Mouse (Mus musculus) T-helper 2 cell (primary cell): Measurements from ENCODE around the gene Hist1h2ab.

Experiments used
- in situ Hi-C: fragments of 300-600 bp; cut with MboI, MseI; formaldehyde crosslinking; loops from one replicate; pipeline ENCODE4 v1.15.1; 2025; ENCODE audit warnings: high pct_unique_total_duplicates

Hist1h2ab gene

DNA sequence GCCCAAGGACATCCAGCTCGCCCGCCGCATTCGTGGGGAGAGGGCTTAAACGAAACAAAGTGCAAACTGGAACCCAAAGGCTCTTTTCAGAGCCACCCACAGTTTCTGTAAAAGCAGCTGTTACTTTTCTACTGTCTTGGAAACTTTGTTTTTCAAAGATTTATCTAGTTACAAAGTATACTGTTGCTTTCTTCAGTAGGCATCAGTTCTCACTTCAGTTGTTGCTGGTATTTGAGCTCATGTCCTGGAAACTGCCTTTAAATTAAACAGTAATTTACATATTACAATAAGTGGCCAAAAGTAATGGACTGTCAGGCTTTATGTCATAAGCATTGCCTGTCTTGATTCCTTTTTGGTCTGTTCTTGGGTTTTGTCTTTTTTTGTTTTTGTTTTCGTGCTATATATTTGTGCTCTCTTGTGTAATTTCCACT lies 1.8 kb downstream of the Hist1h2ab start:
- in situ Hi-C loops = loop anchor here (10.0 kb wide), 1 partner anchor 872 kb away; no protein-coding TSS in a partner anchor

DNA sequence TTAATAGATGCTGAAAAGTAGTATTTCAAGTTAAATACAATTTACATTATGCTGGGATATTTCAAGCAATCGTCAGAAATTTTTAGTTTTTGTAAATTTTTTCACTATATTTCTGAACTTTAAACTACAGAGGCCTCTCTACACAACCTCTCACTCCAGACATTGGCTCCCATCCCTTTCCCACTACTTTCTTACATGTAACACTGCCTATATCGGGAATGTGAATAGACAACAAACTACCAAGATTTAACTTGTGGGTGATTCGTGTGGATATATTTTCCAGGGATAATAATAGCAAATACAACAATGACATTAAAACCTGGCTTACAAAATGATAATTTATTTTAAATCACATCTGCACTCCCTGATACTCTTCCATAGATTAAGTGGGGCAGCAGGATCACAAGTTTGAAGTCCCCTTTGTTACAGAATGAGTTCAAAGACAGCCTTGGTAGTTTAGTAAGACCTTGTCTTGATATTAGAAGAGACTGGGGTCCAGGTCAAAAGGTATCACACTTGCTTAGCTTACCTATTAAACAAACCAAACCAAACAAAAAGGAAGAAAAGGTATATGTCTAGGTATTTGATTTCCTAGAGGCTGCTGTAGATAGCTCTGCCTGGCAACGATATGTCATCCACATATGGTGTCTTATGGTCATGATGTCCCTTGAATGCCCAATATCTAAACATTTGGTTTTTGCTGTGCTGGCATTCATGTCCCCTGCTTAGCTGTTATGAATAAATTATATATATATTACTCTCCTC lies 2.6 kb downstream of the Hist1h2ab start:
- in situ Hi-C loops = loop anchor here (10.0 kb wide), 1 partner anchor 871 kb away; no protein-coding TSS in a partner anchor

DNA sequence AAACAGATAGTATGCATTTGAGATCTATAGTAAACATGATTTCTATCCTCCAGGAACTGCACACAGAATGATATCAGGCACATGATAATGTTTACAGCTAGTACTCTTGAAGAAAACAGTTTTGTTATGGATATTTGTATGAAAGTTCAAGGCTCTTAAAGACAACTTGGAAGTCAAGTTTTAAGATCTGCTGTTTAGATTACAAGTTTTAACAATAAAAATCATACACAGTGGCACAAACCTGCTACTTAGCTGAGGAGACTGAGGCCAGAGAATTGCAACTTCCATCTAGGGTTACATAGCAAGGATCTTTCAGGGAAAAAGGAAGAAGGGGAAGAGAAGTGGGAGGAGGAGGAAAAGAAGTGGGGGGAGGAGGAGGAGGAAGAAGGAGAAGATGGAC lies 4.1 kb downstream of the Hist1h2ab start:
- in situ Hi-C loops = loop anchor here (10.0 kb wide), 1 partner anchor 870 kb away; no protein-coding TSS in a partner anchor

DNA sequence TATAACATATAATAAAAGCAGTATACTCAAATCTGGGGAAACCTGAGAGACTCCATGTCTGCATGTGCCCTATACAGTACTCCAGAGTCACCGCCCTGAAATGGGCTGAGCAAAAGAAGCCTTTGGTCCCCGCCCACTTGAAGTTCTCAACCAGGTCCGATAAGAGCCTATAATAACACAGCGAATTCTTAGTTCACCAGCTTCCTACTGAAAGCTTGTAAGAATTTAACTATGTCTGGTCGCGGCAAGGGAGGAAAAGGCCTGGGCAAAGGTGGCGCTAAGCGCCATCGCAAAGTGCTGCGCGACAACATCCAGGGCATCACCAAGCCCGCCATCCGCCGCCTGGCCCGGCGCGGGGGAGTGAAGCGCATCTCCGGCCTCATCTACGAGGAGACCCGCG lies 5.9 kb downstream of the Hist1h2ab start, which contains the start of gene Hist1h4b:
Gene Hist1h4b (plus strand): TSS at position 224 of the 400 bp plus-strand sequence.
- in situ Hi-C loops = loop anchor here (10.0 kb wide), 1 partner anchor 868 kb away; no protein-coding TSS in a partner anchor

DNA sequence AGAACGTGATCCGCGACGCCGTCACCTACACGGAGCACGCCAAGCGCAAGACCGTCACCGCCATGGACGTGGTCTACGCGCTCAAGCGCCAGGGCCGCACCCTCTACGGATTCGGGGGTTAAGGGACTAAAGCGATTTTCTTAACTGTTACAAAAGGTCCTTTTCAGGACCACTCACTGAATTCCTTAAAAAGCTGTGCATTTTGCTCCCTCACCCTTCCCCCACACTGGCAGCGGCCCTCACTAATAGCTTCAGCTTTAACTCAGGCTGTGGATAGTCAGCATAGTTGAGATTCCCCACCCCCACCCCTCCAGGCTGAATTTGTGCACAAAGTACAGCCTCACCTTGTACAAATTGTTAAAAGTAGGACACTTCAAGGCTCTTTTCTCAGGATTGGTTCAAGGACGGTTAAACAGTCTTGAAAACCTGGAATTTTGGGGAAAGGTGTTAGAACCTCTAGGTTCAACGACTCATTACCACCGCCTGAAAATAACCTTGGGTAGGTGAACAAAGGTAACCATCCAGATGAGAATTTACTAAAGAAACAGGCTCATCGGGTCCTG lies 6.4 kb downstream of the Hist1h2ab start:
- in situ Hi-C loops = loop anchor here (10.0 kb wide), 1 partner anchor 868 kb away; no protein-coding TSS in a partner anchor

DNA sequence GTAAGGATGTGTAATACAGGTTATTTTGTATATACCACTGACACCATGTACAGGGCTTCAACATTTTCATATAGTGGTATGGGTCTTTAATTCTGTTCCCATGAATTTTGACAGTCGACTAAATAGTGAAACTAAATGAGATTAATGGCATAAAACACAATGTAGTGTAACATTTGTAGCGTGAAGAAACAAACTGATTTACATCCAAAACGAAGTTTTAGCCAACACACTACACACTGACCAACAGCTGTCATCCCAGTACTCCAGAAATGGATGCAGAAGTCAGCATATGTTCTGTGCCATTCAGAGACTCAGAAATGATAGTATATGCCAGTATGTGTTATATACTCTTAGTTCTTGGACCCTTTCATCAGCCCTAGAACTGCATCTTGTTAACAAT lies 7.0 kb downstream of the Hist1h2ab start:
- in situ Hi-C loops = loop anchor here (10.0 kb wide), 1 partner anchor 867 kb away; no protein-coding TSS in a partner anchor

DNA sequence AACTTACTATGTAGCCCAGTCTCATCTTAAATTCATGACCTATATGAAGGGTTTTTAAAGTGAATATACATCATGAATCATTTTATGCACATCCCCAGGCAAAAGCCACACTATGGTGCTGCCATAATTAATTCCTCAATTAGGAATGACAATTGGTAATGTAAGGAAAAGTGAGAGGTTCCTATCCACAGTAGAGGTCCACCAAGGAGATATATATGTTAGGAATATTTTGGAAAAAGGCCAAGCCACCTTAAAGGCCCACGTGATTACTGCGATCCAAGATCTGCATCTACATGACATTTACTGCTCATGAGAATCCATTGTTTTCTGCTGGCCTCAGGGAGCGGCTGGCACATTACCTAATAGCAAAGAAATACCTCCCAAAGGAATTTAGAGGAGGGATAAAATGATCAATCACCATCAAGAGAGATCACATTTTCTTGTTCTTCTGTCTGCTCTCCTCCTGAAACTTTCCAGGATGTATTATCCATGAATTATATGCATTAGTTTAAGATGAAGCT lies 8.4 kb downstream of the Hist1h2ab start:
- in situ Hi-C loops = loop anchor here (10.0 kb wide), 1 partner anchor 865 kb away; no protein-coding TSS in a partner anchor

DNA sequence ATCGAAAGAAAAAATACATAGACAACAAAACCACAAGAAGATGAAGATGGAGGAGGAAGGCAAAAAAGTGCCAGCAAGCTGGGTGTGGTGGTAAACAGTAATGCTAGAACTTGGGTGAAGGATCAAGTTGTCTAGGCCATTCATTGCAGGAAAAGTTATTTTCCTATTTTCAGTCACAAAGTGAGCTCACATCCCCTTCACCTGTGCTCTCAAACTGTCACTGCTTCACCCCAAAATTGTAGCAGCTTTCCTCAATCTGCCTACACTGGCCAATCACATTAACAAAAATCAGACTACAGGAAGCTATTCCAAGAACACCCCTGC lies 9.0 kb downstream of the Hist1h2ab start:
- in situ Hi-C loops = loop anchor here (10.0 kb wide), 2 partner anchors 865 to 1715 kb away; partner anchors contain the start of genes Hist1h2ag, Hist1h2bj and Hist1h4i

DNA sequence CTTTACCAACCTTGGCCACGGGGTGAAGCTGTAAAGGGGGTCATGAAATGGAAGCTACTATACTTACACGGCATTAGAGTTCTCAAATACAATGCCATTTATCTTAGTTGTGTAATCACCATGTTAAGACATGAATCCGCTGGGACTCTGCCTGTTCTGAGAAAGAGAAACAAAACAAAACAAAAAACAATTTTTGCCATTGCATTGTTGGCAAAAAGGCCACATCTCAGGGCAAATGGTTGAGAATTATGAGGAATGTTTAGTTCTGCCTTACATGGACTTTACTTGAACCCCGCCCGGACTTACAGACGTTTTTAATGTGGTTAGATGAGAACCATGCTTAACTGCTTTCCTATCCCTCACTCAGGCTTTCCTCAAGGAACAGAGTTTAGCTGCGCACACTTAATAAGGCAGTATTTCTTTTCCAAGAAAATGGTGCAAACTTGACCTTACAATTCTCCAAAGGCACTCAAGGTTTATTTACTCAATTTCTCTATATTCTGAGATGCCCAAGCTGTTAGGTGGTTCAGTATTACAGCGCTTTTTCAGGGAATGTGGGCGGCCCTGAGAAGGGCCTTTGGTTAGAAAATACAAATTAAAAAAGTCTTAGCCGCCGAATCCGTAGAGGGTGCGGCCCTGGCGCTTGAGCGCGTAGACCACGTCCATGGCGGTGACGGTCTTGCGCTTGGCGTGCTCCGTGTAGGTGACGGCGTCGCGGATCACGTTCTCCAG lies 9.5 kb downstream of the Hist1h2ab start:
- in situ Hi-C loops = loop anchor here (10.0 kb wide), 1 partner anchor 1716 kb away; the partner anchor contains the start of genes Hist1h2ag, Hist1h2bj and Hist1h4i

DNA sequence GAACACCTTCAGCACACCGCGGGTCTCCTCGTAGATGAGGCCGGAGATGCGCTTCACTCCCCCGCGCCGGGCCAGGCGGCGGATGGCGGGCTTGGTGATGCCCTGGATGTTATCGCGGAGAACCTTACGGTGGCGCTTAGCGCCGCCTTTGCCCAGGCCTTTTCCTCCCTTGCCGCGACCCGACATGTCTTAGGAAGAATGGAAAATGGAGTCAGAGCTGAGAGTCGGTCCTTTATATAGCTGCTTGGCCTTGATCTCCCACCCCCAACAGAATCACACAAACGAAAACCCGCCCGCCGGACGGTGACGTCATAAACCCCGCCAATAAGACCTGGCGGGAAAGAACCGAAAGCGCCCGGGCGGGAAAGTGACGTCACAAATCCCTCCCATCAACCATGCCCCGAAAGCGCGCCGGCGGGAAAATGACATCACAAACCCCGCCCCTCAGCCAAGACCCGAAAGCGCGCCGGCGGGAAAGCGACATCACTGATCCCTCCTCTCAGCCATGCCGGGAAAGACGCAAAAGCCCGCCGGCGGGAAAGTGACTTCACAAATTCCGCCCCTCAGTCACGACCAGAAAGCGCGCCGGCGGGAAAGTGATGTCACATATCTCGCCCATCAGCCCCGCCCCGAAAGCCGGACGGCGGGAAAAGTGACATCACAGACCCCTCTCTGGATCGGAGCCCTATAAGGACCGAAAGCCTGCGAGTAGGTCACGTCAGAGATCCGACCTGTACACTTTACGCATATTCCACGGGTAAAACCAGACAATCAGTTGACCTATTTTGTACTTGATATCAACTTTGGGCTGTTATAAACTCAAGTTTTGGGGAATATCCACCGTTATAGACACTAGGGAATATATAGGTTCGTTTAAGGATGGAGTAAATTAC lies 10.3 kb downstream of the Hist1h2ab start, which contains the start of gene Hist1h4a:
Gene Hist1h4a (minus strand): TSS at position 259 of the 893 bp plus-strand sequence.
- in situ Hi-C loops = loop anchor here (10.0 kb wide), 1 partner anchor 1716 kb away; the partner anchor contains the start of genes Hist1h2ag, Hist1h2bj and Hist1h4i

DNA sequence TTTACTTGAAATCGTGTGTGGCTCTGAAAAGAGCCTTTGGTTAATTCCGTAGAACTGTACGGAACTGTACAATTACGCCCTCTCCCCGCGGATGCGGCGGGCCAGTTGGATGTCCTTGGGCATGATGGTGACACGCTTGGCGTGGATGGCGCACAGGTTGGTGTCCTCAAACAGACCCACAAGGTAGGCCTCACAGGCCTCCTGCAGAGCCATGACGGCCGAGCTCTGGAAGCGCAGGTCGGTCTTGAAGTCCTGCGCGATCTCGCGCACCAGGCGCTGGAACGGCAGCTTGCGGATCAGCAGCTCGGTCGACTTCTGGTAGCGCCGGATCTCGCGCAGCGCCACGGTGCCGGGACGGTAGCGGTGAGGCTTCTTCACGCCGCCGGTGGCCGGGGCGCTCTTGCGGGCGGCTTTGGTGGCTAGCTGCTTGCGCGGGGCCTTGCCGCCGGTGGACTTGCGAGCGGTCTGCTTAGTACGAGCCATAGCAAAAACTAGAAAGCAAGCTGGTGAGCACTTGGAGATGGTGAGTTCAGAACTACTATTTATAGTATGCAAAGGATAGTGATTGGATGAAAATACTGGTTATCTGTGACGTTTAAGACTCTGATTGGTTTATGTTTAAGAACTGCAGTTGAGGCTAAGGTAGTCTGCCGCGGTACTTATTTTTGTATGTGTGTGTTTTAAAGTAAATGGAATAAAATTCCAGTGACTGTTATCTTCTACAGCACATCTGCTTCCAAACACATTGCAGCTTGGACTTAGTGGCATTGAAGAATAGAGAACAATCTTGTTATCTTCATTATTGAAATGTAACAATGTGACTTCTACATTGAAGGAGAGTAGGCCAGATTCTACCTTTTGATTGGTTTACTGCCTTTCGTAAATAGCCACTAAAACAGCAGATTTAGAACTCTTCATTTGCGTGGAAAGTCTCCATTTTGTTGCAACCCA lies 11.2 kb downstream of the Hist1h2ab start, which contains the start of gene Hist1h3a:
Gene Hist1h3a (minus strand): TSS at position 516 of the 951 bp plus-strand sequence.
- in situ Hi-C loops = loop anchor here (10.0 kb wide), 1 partner anchor 1717 kb away; the partner anchor contains the start of genes Hist1h2ag, Hist1h2bj and Hist1h4i

DNA sequence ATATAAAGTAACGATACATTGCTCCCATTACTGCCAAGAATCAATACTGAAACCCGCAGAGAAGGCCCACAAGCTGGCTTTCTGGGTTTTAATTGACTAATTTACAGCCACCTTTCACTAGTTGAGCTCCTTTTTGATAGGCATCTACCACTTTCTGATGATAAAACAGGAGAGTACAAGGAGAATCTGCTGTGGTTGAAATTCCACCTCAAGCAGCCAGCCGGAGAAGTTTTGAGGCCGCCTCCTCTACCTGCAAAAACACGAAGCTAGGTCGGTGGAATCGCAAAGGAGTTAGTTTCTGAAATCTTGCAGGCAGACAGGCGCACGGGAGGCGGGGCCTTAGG lies 12.3 kb downstream of the Hist1h2ab start:
- in situ Hi-C loops = loop anchor here (10.0 kb wide), 1 partner anchor 1718 kb away; the partner anchor contains the start of genes Hist1h2ag, Hist1h2bj and Hist1h4i

DNA sequence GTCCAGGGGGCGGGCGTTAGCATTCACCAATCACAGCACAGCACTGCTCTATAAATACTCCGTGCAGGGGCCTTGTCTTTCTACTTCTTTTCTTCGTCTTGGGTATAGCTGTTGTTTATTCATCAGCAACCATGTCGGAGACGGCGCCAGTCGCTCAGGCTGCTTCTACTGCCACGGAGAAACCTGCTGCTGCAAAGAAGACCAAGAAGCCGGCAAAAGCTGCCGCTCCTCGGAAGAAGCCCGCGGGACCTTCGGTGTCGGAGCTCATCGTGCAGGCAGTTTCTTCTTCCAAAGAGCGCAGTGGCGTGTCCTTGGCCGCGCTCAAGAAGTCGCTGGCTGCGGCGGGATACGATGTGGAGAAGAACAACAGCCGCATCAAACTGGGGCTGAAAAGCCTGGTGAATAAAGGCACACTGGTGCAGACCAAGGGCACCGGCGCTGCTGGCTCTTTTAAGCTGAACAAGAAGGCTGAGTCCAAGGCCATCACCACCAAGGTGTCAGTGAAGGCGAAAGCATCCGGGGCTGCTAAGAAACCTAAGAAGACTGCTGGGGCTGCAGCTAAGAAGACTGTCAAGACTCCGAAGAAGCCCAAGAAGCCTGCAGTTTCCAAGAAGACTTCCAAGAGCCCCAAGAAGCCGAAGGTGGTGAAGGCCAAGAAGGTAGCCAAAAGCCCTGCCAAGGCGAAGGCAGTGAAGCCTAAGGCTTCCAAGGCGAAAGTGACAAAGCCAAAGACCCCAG lies 12.8 kb downstream of the Hist1h2ab start, which contains the start of gene Hist1h1a:
Gene Hist1h1a (plus strand): TSS at position 81 of the 738 bp plus-strand sequence.
- in situ Hi-C loops = loop anchor here (10.0 kb wide), 1 partner anchor 1719 kb away; the partner anchor contains the start of genes Hist1h2ag, Hist1h2bj and Hist1h4i

DNA sequence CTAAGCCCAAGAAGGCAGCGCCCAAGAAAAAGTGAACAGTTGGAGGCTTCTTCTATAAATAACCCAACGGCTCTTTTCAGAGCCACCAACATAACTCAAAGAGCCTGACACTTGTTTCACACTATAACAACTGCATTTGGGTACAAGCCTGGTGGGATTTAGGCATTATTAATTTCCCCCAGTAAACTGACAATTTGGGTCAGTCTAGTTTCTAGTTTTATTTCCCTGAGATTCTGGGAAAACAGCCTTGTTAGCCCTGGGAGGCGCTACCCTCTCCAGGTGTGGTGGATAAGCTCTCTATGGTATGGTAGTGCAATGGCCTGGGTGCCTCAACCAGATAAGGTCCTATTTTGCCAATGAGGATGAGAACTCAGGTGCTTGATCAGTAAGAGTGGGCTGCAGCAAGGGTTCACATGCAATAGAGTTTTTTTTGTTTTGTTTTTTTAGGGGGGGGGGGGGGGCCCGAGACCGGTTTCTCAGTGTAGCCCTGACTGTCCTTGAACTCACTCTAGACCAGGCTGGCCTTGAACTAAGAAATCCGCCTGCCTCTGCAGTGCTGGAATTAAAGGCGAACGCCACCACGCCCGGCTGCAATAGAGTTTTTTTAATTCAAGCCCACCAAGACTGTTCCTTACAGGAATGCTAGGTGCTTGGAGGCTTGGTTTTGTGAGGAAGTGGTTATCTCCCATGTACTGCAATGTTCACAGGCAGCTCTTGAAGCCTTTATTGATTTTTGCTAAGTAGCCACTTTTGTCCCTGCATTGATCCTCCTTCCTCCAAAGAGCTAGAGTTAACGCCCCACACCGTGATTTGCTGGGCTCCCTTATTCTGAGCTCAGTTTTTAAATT lies 13.6 kb downstream of the Hist1h2ab start:
- in situ Hi-C loops = loop anchor here (10.0 kb wide), 1 partner anchor 1720 kb away; the partner anchor contains the start of genes Hist1h2ag, Hist1h2bj and Hist1h4i

DNA sequence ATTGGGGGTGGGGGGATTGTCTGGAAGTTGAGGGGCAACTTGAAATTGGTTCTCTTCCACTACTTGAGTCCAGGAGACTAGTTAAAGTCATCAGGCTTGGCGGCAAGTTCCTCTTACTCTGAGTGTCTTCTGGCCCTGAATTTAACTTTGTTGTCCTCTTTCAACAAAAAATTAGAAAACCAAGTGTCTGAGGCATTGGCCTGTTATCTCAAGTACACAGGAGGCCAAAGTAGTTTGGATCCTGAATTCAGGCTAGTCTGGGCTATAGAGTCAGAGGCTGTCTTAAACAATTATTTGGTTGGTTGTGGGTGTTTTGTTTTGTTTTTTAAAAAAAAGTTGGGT lies 14.2 kb downstream of the Hist1h2ab start:
- in situ Hi-C loops = loop anchor here (10.0 kb wide), 1 partner anchor 1720 kb away; the partner anchor contains the start of genes Hist1h2ag, Hist1h2bj and Hist1h4i

DNA sequence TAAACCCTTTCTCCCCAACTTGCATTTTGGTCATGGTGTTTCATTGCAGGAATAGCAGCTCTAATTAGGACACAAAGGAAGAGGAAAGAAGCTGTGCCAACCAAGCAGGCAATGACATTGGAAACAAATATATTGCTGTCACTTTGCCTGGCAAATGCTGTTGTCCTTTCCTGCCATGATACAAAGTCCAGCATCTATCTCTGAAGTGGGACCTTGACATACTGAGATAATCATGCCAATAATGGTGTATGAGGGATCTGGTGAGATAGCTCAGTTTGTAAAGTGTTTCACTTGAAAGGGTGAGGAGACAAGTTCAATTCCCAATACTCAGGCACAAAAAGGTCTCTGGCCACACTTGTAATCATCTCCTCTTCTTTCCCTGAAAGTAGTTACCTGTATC lies 15.8 kb downstream of the Hist1h2ab start:
- in situ Hi-C loops = loop anchor here (10.0 kb wide), 1 partner anchor 1722 kb away; the partner anchor contains the start of genes Hist1h2ag, Hist1h2bj and Hist1h4i
